In the genomic region with DNA sequence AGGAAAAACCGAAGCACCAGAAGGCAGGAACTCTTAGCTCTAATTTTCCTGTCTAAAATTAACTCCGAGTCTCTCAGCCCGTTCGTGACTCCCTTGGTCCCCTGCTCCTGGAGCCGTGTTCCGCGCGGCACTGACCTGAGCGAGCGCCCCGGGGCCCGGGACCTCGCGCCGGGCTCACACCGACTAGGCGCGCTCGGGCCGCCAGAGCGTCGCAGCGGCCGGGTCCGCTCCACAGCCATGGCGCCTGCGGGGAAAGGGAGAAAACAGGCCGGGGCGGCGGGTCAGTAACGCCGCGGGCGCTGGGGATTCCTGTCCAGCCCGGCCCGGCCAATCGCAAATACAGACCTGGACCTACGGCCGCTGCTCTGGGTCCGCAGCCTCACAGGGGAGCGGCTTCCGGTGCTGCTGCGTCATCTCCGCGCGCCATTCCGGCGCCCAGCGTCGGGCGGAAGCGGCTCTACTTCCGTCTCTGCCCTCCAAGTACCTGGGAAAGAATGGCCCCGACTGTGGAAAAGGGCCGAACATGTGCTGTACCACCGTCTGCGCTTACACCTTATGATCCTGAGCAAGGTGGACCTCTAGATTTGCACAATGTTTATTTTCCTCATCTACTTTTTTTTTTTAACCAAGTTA, we compare ENCODE assay signal across 7 mouse cellular contexts. TPM values are rescaled to one million over a fixed set of nuclear protein-coding genes. Genes with fewer than 3 reads are reported as not detected.
DNase-seq lines count a peak whose midpoint lies in the region; ATAC-seq and TF ChIP-seq lines count a peak whose summit lies in the region.

A gene (minus strand): TSS at position 485 of the 633 bp plus-strand sequence.

- peaks cover 4% of the 10 kb centered on the region; the same call in 1 of the 2 replicates for H3K36me3 ChIP-seq in embryonic facial prominence, embryonic 12.5 days
- peaks cover 2% of the 10 kb centered on the region for H3K36me3 ChIP-seq in kidney, adult 2 months (ENCODE audit: control insufficient read depth, insufficient read depth, low read length)
- peaks cover 14% of the 10 kb centered on the region for H3K36me3 ChIP-seq in limb, embryonic 12.5 days
- no peaks in the 10 kb centered on the region for H3K36me3 ChIP-seq in midbrain, embryonic 15.5 days (replicated peaks)
- H3K36me3 ChIP-seq in spleen, adult 2 months (ENCODE audit: control insufficient read depth, insufficient read depth, low read length) = peaks cover 7% of the 10 kb centered on the region

- under 1% methylated on average over 57 of the region's 57 CpGs for WGBS in embryonic facial prominence, embryonic 12.5 days
- under 1% methylated on average over 57 of the region's 57 CpGs for WGBS in kidney, adult 2 months
- under 1% methylated on average over 51 of the region's 57 CpGs for WGBS in limb, embryonic 12.5 days
- under 1% methylated on average over 57 of the region's 57 CpGs for WGBS in midbrain, embryonic 15.5 days
- whole genome bisulfite sequencing in spleen, adult 2 months = under 1% methylated on average over 57 of the region's 57 CpGs

- TF ChIP-seq CTCF in kidney, adult 2 months (conservative IDR thresholded peaks at IDR 0.05; ENCODE audit: insufficient read depth, insufficient read length, low read depth, low read length) = no peak
- TF ChIP-seq CTCF in spleen, adult 2 months (IDR thresholded peaks at IDR 0.05; ENCODE audit: extremely low read depth, insufficient read depth, insufficient read length, insufficient replicate concordance) = no peak

- H3K27me3 ChIP-seq in embryonic facial prominence, embryonic 12.5 days = no peaks in the 10 kb centered on the region
- H3K27me3 ChIP-seq in kidney, adult 2 months (replicated peaks; ENCODE audit: control insufficient read depth, insufficient read depth, low read length) = no peaks in the 10 kb centered on the region
- H3K27me3 ChIP-seq in limb, embryonic 12.5 days = no peaks in the 10 kb centered on the region
- H3K27me3 ChIP-seq in midbrain, embryonic 15.5 days (replicated peaks) = no peaks in the 10 kb centered on the region
- no peaks in the 10 kb centered on the region for H3K27me3 ChIP-seq in spleen, adult 2 months (ENCODE audit: control insufficient read depth, insufficient read depth, low read length)

- peak within 1 kb of the TSS; percentile 77 for H3K27ac ChIP-seq in embryonic facial prominence, embryonic 12.5 days
- H3K27ac ChIP-seq in kidney, adult 2 months (ENCODE audit: insufficient read depth, low read depth, low read length) = peak within 1 kb of the TSS; percentile 69
- H3K27ac ChIP-seq in limb, embryonic 12.5 days = peak within 1 kb of the TSS; percentile 83
- H3K27ac ChIP-seq in midbrain, embryonic 15.5 days = peak within 1 kb of the TSS; percentile 88
- peak within 1 kb of the TSS; percentile 62 for H3K27ac ChIP-seq in spleen, adult 2 months (ENCODE audit: insufficient read depth, low read length)

- peak; percentile 95 for ATAC-seq in embryonic facial prominence, embryonic 12.5 days (ENCODE audit: insufficient number of reproducible peaks, insufficient read depth, low FRiP score, low TSS enrichment)
- peak; percentile 92 for ATAC-seq in limb, embryonic 12.5 days (ENCODE audit: insufficient number of reproducible peaks, insufficient read depth, low FRiP score, low TSS enrichment, low read depth)
- ATAC-seq in midbrain, embryonic 15.5 days (replicated peaks) = peak; percentile 98

- TF ChIP-seq POLR2A in kidney, adult 2 months (IDR thresholded peaks at IDR 0.05; ENCODE audit: low read depth, low read length) = peak; percentile 37
- TF ChIP-seq POLR2A in spleen, adult 2 months (IDR thresholded peaks at IDR 0.05; ENCODE audit: low read depth, low read length) = peak; percentile 55

- H3K9ac ChIP-seq in embryonic facial prominence, embryonic 12.5 days = peak within 1 kb of the TSS; percentile 90
- H3K9ac ChIP-seq in limb, embryonic 12.5 days (replicated peaks) = peak within 1 kb of the TSS; percentile 95
- H3K9ac ChIP-seq in midbrain, embryonic 15.5 days = peak within 1 kb of the TSS; percentile 98

- peak within 1 kb of the TSS; percentile 98 for H3K4me3 ChIP-seq in embryonic facial prominence, embryonic 12.5 days
- peak within 1 kb of the TSS; percentile 69 for H3K4me3 ChIP-seq in kidney, adult 2 months (ENCODE audit: insufficient read depth, low read depth, low read length)
- peak within 1 kb of the TSS; percentile 97 for H3K4me3 ChIP-seq in limb, embryonic 12.5 days (replicated peaks)
- H3K4me3 ChIP-seq in midbrain, embryonic 15.5 days = peak within 1 kb of the TSS; percentile 99
- peak within 1 kb of the TSS; percentile 79 for H3K4me3 ChIP-seq in spleen, adult 2 months (ENCODE audit: extremely low read depth, insufficient read depth, insufficient read length)

- DNase-seq in adrenal gland, postnatal 25 days = peak; percentile 93
- DNase-seq in heart, adult 18-20 months = peak; percentile 94
- peak; percentile 95 for DNase-seq in kidney, adult 2 months
- peak; percentile 69 to 88 for DNase-seq in spleen, adult 2 months (ENCODE audit: low read depth in 1 of 2, low spot score in 2 of 2)

- peaks cover 11% of the 10 kb centered on the region; the same call in 1 of the 2 replicates for H3K4me1 ChIP-seq in embryonic facial prominence, embryonic 12.5 days
- H3K4me1 ChIP-seq in kidney, adult 2 months (ENCODE audit: control insufficient read depth, insufficient read depth, low read length) = peaks cover 9% of the 10 kb centered on the region; the same call in 1 of the 2 replicates
- peaks cover 19% of the 10 kb centered on the region for H3K4me1 ChIP-seq in limb, embryonic 12.5 days (replicated peaks)
- peaks cover 20% of the 10 kb centered on the region for H3K4me1 ChIP-seq in midbrain, embryonic 15.5 days
- H3K4me1 ChIP-seq in spleen, adult 2 months (ENCODE audit: control insufficient read depth, insufficient read depth, insufficient read length) = no peaks in the 10 kb centered on the region; the same call in 1 of the 2 replicates

- no peaks in the 10 kb centered on the region for H3K9me3 ChIP-seq in embryonic facial prominence, embryonic 12.5 days
- no peaks in the 10 kb centered on the region for H3K9me3 ChIP-seq in limb, embryonic 12.5 days
- no peaks in the 10 kb centered on the region for H3K9me3 ChIP-seq in midbrain, embryonic 15.5 days

- H3K4me2 ChIP-seq in embryonic facial prominence, embryonic 12.5 days (replicated peaks) = peak within 1 kb of the TSS; percentile 73
- H3K4me2 ChIP-seq in limb, embryonic 12.5 days = peak within 1 kb of the TSS; percentile 84
- H3K4me2 ChIP-seq in midbrain, embryonic 15.5 days = peak within 1 kb of the TSS; percentile 64

RNA-seq across cellular contexts. Expression of the gene that starts here (rescaled TPM):
- total RNA-seq in adrenal gland, postnatal 25 days (2021) = 60.6 and 69.1 TPM in 2 replicates
- 93.8 and 94.2 TPM in 2 replicates for polyA plus RNA-seq in embryonic facial prominence, embryonic 12.5 days (2016; fragmentation: Nextera tagmentation; extraction: Ambion mirVana)
- 10 to 100 TPM; 46.9 to 49.2 TPM for total RNA-seq in heart, adult 18-20 months (2021)
- polyA plus RNA-seq in kidney, adult 2 months (2012; rRNA removed) = 29.4 and 34.1 TPM in 2 replicates
- 83.0 and 86.8 TPM in 2 replicates for polyA plus RNA-seq in limb, embryonic 12.5 days (2016; fragmentation: Nextera tagmentation; extraction: Ambion mirVana)
- polyA plus RNA-seq in midbrain, embryonic 15.5 days (2015; fragmentation: Nextera tagmentation; extraction: Ambion mirVana) = 102 and 107 TPM in 2 replicates
- 29.2 and 29.8 TPM in 2 replicates for polyA plus RNA-seq in spleen, adult 2 months (2012; rRNA removed)

Comparison
In these comparisons a context has a peak if more than half of its experiments do, and no peak if none do; other contexts are left out.
1. Peak in every context shown above with its lines: DNase-seq, ATAC-seq, H3K4me3 ChIP-seq and H3K27ac ChIP-seq.